Mouse (Mus musculus): ENCODE results near the gene Lbr. TPM values are rescaled to one million over a fixed set of nuclear protein-coding genes. Genes with fewer than 3 reads are reported as not detected.

Lbr gene
- polyA plus RNA-seq, 1 experiment from 2014 or later = 123 TPM

- Histone ChIP-seq H3K9ac (no peak overlapping the region), H3K4me3 (no peak overlapping the region), H3K4me2 (replicated peaks) (no peak overlapping the region), H3K4me1 (peaks cover 8% of the 10 kb centered on the region), H3K36me3 (no peaks in the 10 kb centered on the region), H3K9me3 (no peaks in the 10 kb centered on the region), H3K27me3 (no peaks in the 10 kb centered on the region), H3K27ac (no peak overlapping the region)
- no peak for ATAC-seq (ENCODE audit: insufficient number of reproducible peaks, insufficient read depth, low FRiP score, low TSS enrichment)
- WGBS = 45% methylated on average over 4 of the region's 4 CpGs
These were observed 7.6 kb upstream of the Lbr start for GRCm38 (mm10) chr1:181850441-181850840.

DNA sequence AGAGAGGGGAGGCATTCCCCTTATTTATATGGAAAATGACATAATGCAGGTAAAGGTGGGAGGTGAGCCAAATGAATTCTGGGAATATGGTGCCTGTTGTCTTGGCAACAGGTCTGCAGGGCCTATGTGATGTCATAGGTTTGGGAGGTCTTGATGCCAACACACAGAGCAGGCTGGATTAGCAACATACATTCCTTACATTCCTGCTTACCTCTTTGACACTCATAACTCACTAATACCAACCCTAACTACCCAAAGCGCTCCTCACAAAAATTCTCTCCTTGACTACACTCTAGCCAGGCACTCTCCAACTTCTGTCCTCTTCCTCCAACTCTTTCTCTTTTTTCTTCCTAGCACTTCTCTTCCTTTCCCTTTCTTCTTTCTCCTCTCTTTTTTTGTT lies 5.4 kb upstream of the Lbr start:
- ATAC-seq (ENCODE audit: insufficient number of reproducible peaks, insufficient read depth, low FRiP score, low TSS enrichment) = no peak

GRCm38 (mm10) chr1:181847396-181847795 lies 4.5 kb upstream of the Lbr start:
- no peak overlapping the region for H3K4me3 ChIP-seq
- no peaks in the 10 kb centered on the region for H3K27me3 ChIP-seq
- no peaks in the 10 kb centered on the region for H3K9me3 ChIP-seq
- no peaks in the 10 kb centered on the region for H3K4me1 ChIP-seq
- H3K36me3 ChIP-seq = no peaks in the 10 kb centered on the region
- no peak overlapping the region for H3K4me2 ChIP-seq (replicated peaks)
- no peak overlapping the region for H3K9ac ChIP-seq
- H3K27ac ChIP-seq = no peak overlapping the region
- 90% methylated on average over 3 of the region's 3 CpGs for WGBS
- ATAC-seq (ENCODE audit: insufficient number of reproducible peaks, insufficient read depth, low FRiP score, low TSS enrichment) = no peak

More for the DNA sequence above, 5.4 kb upstream of the Lbr start:
- WGBS = 64% methylated on average over 1 of the region's 1 CpGs
- H3K9me3 ChIP-seq = no peaks in the 10 kb centered on the region
- no peaks in the 10 kb centered on the region for H3K36me3 ChIP-seq
- H3K4me2 ChIP-seq (replicated peaks) = no peak overlapping the region
- H3K4me1 ChIP-seq = peaks cover 3% of the 10 kb centered on the region
- H3K4me3 ChIP-seq = no peak overlapping the region
- H3K27me3 ChIP-seq = no peaks in the 10 kb centered on the region
- no peak overlapping the region for H3K9ac ChIP-seq
- H3K27ac ChIP-seq = no peak overlapping the region

GRCm38 (mm10) chr1:181845767-181846166 lies 2.9 kb upstream of the Lbr start:
- Histone ChIP-seq H3K27me3 (no peaks in the 10 kb centered on the region), H3K4me2 (replicated peaks) (no peak overlapping the region), H3K27ac (no peak overlapping the region), H3K4me3 (no peak overlapping the region), H3K9me3 (no peaks in the 10 kb centered on the region), H3K36me3 (no peaks in the 10 kb centered on the region), H3K9ac (no peak overlapping the region), H3K4me1 (peaks cover 7% of the 10 kb centered on the region)
- WGBS = 82% methylated on average over 3 of the region's 3 CpGs
- ATAC-seq (ENCODE audit: insufficient number of reproducible peaks, insufficient read depth, low FRiP score, low TSS enrichment) = no peak

DNA sequence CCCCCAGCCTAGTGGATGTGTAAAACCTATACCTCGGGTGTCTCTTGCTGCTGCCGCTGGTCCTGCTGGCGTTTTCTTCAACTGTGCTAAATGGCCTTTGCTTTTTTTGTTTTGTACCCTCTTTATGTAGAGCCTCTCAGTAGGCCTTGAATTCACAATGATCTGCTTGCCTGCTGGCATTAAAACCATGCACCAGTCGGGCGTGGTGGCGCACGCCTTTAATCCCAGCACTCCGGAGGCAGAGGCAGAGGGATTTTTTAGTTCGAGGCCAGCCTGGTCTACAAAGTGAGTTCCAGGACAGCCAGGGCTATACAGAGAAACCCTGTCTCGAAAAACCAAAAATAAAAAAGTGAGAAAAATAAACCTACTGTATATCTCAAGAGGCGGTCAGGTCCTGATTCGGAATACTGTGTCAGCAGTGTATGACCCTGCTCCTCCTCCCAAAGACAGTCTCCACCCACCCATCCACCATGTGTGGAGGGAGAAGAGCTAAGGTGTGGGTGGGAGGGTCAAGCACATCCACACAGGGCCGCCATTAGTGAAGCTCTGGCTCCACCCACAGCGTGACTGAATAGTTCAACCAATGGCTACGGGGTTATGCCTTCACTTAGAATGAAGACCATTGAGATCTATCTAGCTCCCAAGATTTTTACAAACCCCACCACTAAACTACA lies 2.2 kb upstream of the Lbr start:
- Histone ChIP-seq H3K36me3 (no peaks in the 10 kb centered on the region), H3K4me1 (peaks cover 13% of the 10 kb centered on the region), H3K27me3 (no peaks in the 10 kb centered on the region), H3K27ac (no peak overlapping the region), H3K4me3 (no peak overlapping the region), H3K9me3 (no peaks in the 10 kb centered on the region), H3K4me2 (replicated peaks) (no peak overlapping the region), H3K9ac (no peak overlapping the region)
- ATAC-seq (ENCODE audit: insufficient number of reproducible peaks, insufficient read depth, low FRiP score, low TSS enrichment) = no peak
- 74% methylated on average over 15 of the region's 15 CpGs for whole genome bisulfite sequencing

DNA sequence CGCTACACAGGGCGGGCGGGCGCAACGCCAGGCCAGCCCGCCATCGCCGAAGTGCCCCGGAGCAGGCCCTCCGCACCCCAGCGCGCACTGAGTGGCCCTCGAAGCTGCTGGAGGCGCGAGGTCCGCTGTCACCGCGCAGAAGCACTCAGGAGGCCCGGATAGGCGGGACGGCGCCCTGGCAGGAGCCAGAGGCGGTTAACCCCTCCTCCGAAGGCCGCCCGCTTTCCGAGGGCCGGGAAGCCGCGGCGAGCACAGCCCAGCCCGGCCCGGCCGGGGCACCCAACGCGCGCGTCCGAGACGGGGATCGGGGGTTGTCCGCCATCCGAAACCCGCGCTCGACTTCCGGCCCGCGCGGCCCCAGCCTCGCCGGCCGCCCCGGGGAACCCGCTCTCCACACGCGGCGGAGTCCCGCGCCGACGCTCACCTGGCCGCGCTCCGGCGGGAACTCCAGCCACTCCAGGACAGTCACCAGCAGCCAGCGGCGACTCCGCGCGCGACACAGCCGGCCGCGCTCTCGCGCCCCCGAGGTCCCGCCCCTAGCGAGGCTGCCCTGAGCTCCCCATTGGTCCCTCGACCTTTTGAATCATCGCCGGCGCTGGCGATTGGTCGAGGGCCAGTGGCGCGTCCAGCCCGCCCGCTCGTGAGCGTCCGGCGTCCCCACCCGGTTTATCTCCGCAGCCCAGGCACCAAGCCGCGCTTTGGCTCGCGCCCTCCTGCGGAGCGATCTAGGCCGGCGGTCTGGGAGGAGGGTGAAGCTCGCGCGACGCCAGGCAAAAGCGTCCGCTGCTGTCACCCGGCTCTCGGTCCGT lies 778 bp downstream of the Lbr start:
- no peaks in the 10 kb centered on the region for H3K36me3 ChIP-seq
- no peaks in the 10 kb centered on the region for H3K9me3 ChIP-seq
- H3K9ac ChIP-seq = peak overlapping the region; percentile 92
- H3K4me3 ChIP-seq = peak overlapping the region; percentile 84
- under 1% methylated on average over 91 of the region's 113 CpGs for WGBS
- H3K27me3 ChIP-seq = no peaks in the 10 kb centered on the region
- peak; percentile 98 for ATAC-seq (ENCODE audit: insufficient number of reproducible peaks, insufficient read depth, low FRiP score, low TSS enrichment)
- peak overlapping the region; percentile 95 for H3K27ac ChIP-seq
- peak overlapping the region; percentile 84 for H3K4me2 ChIP-seq (replicated peaks)
- H3K4me1 ChIP-seq = peaks cover 27% of the 10 kb centered on the region

- WGBS = under 1% methylated on average over 16 of the region's 16 CpGs
- peak overlapping the region; percentile 92 for H3K9ac ChIP-seq
- peak overlapping the region; percentile 84 for H3K4me2 ChIP-seq (replicated peaks)
- H3K27me3 ChIP-seq = no peaks in the 10 kb centered on the region
- H3K4me1 ChIP-seq = peaks cover 27% of the 10 kb centered on the region
- no peaks in the 10 kb centered on the region for H3K9me3 ChIP-seq
- peak overlapping the region; percentile 84 for H3K4me3 ChIP-seq
- H3K36me3 ChIP-seq = peaks cover 6% of the 10 kb centered on the region; the same call in 1 of the 2 replicates
- peak; percentile 6; the same call in 1 of the 2 replicates for ATAC-seq (ENCODE audit: insufficient number of reproducible peaks, insufficient read depth, low FRiP score, low TSS enrichment)
- peak overlapping the region; percentile 95 for H3K27ac ChIP-seq
These were observed 1.4 kb downstream of the Lbr start for GRCm38 (mm10) chr1:181841396-181841795.

GRCm38 (mm10) chr1:181839746-181840366 lies 3.0 kb downstream of the Lbr start:
- peaks cover 27% of the 10 kb centered on the region for H3K4me1 ChIP-seq
- peaks cover 20% of the 10 kb centered on the region for H3K36me3 ChIP-seq
- H3K4me3 ChIP-seq = peak overlapping the region; percentile 16
- H3K9ac ChIP-seq = no peak overlapping the region
- no peak for ATAC-seq (ENCODE audit: insufficient number of reproducible peaks, insufficient read depth, low FRiP score, low TSS enrichment)
- no peaks in the 10 kb centered on the region for H3K9me3 ChIP-seq
- WGBS = 16% methylated on average over 6 of the region's 6 CpGs
- H3K4me2 ChIP-seq (replicated peaks) = peak overlapping the region; percentile 84
- H3K27ac ChIP-seq = no peak overlapping the region
- H3K27me3 ChIP-seq = no peaks in the 10 kb centered on the region

- H3K9ac ChIP-seq = no peak overlapping the region
- H3K4me3 ChIP-seq = no peak overlapping the region
- no peak overlapping the region for H3K4me2 ChIP-seq (replicated peaks)
- 83% methylated on average over 5 of the region's 5 CpGs for WGBS
- H3K4me1 ChIP-seq = peaks cover 27% of the 10 kb centered on the region
- H3K9me3 ChIP-seq = no peaks in the 10 kb centered on the region
- peaks cover 30% of the 10 kb centered on the region for H3K36me3 ChIP-seq
- no peaks in the 10 kb centered on the region for H3K27me3 ChIP-seq
- ATAC-seq (ENCODE audit: insufficient number of reproducible peaks, insufficient read depth, low FRiP score, low TSS enrichment) = no peak
- H3K27ac ChIP-seq = no peak overlapping the region
These were observed 4.7 kb downstream of the Lbr start for GRCm38 (mm10) chr1:181838111-181838510.

DNA sequence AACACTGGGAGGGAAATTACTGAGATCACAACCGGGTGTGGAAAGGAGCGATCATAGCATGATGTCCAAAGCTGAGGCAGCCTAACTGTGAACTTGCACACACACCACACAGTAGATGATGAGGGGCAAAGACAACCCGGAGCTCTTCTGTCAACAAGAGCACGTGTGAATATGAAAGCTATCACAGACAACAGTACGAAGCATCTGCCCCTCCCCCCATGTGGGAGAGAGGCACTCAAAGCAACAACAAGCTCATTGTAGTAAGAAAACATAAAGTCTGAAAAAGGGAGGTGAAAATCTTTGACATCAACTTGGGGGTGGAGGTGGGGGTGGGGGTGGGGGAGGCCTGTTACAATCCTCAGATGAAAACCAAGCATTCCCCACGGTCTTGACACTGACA lies 9.7 kb downstream of the Lbr start:
- no peak overlapping the region for H3K9ac ChIP-seq
- ATAC-seq (ENCODE audit: insufficient number of reproducible peaks, insufficient read depth, low FRiP score, low TSS enrichment) = no peak
- no peaks in the 10 kb centered on the region for H3K27me3 ChIP-seq
- no peak overlapping the region for H3K4me3 ChIP-seq
- peaks cover 2% of the 10 kb centered on the region; the same call in 1 of the 2 replicates for H3K4me1 ChIP-seq
- peaks cover 79% of the 10 kb centered on the region for H3K36me3 ChIP-seq
- WGBS = 84% methylated on average over 6 of the region's 6 CpGs
- H3K27ac ChIP-seq = no peak overlapping the region
- H3K4me2 ChIP-seq (replicated peaks) = no peak overlapping the region
- H3K9me3 ChIP-seq = no peaks in the 10 kb centered on the region

- Histone ChIP-seq H3K27me3 (no peaks in the 10 kb centered on the region), H3K27ac (no peak overlapping the region), H3K9ac (no peak overlapping the region), H3K36me3 (peaks cover 83% of the 10 kb centered on the region), H3K4me3 (no peak overlapping the region), H3K4me1 (no peaks in the 10 kb centered on the region), H3K9me3 (no peaks in the 10 kb centered on the region), H3K4me2 (replicated peaks) (no peak overlapping the region)
- ATAC-seq (ENCODE audit: insufficient number of reproducible peaks, insufficient read depth, low FRiP score, low TSS enrichment) = no peak
- 91% methylated on average over 5 of the region's 5 CpGs for WGBS
These were observed 10.1 kb downstream of the Lbr start for GRCm38 (mm10) chr1:181832720-181833119.

DNA sequence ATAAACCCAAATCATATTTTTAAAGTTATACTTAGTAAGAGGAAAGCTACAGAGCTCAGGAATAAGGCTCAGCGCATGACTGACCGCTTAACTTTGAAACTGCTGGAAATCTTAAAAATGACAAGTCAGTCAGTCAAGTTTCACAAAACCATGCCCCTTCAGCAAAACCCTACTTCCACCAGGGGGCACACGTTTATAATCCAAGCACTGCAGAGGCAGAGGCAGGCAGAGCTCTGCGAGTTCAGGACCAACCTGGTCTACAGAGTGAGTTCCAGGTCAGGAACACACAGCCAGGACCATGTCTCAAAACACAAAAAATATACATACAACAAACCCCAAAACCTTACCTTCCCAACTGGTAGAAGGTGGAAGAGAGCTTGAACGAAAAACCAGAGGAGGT lies 14.5 kb downstream of the Lbr start:
- H3K9me3 ChIP-seq = no peaks in the 10 kb centered on the region
- H3K27me3 ChIP-seq = no peaks in the 10 kb centered on the region
- 92% methylated on average over 5 of the region's 5 CpGs for WGBS
- no peak overlapping the region for H3K4me2 ChIP-seq (replicated peaks)
- no peak overlapping the region for H3K27ac ChIP-seq
- no peak for ATAC-seq (ENCODE audit: insufficient number of reproducible peaks, insufficient read depth, low FRiP score, low TSS enrichment)
- no peak overlapping the region for H3K4me3 ChIP-seq
- H3K9ac ChIP-seq = no peak overlapping the region
- H3K36me3 ChIP-seq = peaks cover 96% of the 10 kb centered on the region
- no peaks in the 10 kb centered on the region for H3K4me1 ChIP-seq

Data from embryonic facial prominence, embryonic 12.5 days (tissue).